Mouse (Mus musculus) adipose tissue, adult 10 weeks (tissue): ENCODE measurements around the gene Olfr1042. TPM values are rescaled to one million over a fixed set of nuclear protein-coding genes. Genes with fewer than 3 reads are reported as not detected.

Experiments used
- polyA plus RNA-seq: library from polyadenylated mRNA; stranded (reverse); fragments of 350-450 nt; fragmentation: Illumina TruSeq; extraction: RNeasy Lipid Tissue Mini Kit (QIAGEN cat#74804); gene quantifications from one replicate; pipeline ENCODE4 v1.2.3, GENCODE M21; 2014; ENCODE audit warnings: low read depth, low replicate concordance

The Olfr1042 gene
- not detected for polyA plus RNA-seq

DNA sequence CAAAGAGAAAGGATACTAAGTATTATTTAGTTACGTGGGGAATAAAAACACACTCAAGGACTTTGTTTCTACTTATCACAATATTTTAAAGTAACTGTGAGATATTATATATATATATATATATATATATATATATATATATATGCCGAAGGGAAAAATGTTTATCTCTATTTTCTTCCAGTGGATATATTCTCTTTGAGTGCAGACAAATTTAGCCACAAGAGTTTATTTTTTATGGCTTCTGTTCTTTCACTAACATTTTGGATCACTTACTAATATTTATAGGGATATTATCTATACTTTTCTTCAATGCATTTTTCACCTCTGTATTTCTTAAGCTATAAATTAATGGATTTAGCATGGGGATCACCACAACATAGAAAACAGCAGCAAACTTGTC is at the start of gene Olfr1042:
Gene Olfr1042 (minus strand): TSS at position 101 of the 400 bp plus-strand sequence.

DNA sequence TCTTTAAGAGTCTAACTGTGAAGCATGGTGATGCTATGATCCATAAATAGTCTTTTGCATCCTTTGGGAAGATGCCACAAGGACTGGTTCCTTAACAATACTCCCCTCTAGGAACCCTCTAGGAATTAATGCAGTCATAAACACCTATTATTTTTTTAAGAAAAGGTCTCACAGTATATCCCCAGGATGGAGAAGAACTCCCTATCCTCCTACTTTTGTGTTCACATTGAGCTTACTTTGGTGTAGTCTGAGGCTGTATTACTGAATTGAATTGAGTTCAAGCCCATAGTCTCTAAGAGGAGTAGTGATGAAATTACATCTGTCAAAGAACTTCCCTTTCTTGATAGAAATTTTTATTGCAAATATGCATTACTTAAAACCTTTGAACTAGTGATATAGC is 41.3 kb upstream of the Olfr1042 start, which contains the start of gene Olfr1045:
Gene Olfr1045 (minus strand): TSS at position 101 of the 400 bp plus-strand sequence.

DNA sequence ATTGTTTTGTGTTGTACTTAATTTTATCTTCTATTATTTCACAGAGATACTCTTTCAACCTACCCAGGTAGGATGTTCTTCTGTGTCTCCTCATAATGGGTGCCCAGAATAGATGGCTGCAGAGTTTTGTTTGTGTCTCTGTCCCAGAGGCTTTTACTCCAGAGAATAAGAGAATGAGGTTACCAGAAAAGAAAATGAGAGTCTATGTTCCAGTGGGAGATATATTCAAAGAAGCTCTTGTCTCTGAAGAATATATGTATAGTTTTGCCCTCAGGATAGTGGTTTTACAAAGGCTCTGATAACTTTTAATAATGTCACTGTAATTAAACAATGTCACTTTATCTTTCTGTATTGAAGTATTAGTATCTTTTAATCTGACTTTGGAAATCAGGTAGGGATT is 23.9 kb upstream of the Olfr1042 start, which contains the start of gene Olfr52:
Gene Olfr52 (minus strand): TSS at position 101 of the 400 bp plus-strand sequence.

DNA sequence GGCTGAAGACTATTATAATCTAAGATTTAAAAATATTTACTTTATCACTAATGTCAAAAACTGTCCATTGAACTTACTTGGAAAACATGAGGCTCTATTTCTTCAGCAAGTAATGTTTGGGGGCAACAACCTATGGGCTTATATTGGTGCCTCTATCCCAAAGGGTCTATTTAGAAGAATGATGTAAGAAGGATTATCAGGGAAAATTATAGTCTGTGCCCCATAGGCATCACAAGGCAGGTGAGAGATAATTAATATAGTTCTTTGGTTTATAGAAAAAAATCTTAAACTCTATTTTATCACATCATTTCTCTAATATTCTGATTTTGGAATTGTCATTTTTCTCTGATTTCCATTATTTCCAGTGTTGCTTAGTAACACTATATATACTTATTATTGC is 16.1 kb upstream of the Olfr1042 start, which contains the start of gene Olfr1044:
Gene Olfr1044 (minus strand): TSS at position 101 of the 400 bp plus-strand sequence.

DNA sequence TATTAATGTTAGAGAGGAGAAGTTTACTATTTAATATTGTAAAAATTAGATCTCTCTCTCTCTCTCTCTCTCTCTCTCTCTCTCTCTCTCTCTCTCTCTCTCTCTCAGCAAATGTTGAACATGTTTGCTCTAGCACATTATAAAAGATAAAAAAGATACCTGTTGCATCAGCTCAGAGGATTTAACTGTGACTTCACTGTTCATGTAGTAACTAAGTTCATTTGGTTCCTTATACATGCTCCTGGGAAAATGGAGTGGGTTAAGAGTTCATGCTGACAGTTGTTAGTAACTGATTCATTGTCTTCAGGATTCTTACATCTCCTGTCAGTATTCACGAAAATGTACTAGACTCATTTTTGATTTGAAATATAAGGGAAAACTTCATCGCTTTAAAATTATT is 5.8 kb upstream of the Olfr1042 start, which contains the start of gene Olfr1043:
Gene Olfr1043 (minus strand): TSS at position 101 of the 400 bp plus-strand sequence.

DNA sequence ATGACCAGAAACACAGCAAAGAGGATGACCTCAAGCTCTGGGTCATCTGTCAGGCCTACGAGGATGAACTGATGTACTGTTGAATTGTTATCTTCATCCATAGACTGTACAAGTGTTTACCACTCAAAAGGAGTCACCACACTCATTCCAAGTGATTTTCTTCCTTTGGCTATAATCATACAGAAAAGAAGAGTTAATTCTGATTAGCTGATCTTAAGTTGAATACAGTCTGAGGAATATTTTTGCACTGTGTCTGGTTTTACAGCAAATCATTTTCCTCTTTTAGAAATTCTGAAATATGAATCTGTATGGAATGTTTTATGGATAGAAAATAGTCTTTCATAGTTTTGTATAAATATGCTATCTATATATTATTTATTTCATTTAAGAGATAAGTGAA is 15.0 kb downstream of the Olfr1042 start, which contains the start of gene Olfr1040:
Gene Olfr1040 (minus strand): TSS at position 101 of the 400 bp plus-strand sequence.

DNA sequence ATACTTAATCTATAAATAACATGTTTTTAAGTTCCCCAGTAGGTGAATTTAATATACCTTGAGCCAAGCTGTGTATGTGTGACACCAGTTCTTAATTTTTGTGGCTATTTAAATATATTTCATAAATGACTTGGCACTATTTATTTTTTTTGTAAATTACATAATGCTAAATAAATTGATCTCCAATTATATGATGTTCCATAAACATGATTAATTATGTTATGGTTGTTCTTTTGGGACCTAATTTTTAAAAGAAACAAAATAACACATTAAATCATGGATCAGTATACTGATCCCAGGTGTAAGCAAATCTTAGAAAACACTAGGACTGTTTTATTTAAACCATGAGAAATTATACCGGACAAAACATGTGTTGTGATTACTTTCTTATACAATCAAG is 25.8 kb downstream of the Olfr1042 start, which contains the start of gene Olfr1039:
Gene Olfr1039 (minus strand): TSS at position 101 of the 400 bp plus-strand sequence.

Other genes with a start within 250 kb of the Olfr1042 start
- gene Olfr1025-ps1, start 246.6 kb downstream of the Olfr1042 start, polyA plus RNA-seq = not detected
- not detected for gene Olfr1026, start 240.3 kb downstream of the Olfr1042 start, polyA plus RNA-seq
- gene Olfr1028, start 211.4 kb downstream of the Olfr1042 start, polyA plus RNA-seq = not detected
- gene Olfr1029, start 187.9 kb downstream of the Olfr1042 start, polyA plus RNA-seq = not detected
- not detected for gene Olfr1030, start 182.6 kb downstream of the Olfr1042 start, polyA plus RNA-seq
- not detected for gene Olfr1031, start 171.5 kb downstream of the Olfr1042 start, polyA plus RNA-seq
- not detected for gene Olfr1032, start 156.3 kb downstream of the Olfr1042 start, polyA plus RNA-seq
- gene Olfr1033, start 141.2 kb downstream of the Olfr1042 start, polyA plus RNA-seq = 8.5 TPM
- 0.53 TPM for gene Olfr1034, start 116.0 kb downstream of the Olfr1042 start, polyA plus RNA-seq
- gene Olfr1036, start 87.8 kb downstream of the Olfr1042 start, polyA plus RNA-seq = not detected
- gene Olfr1037, start 74.5 kb downstream of the Olfr1042 start, polyA plus RNA-seq = not detected
- not detected for gene Olfr1039, start 25.9 kb downstream of the Olfr1042 start, polyA plus RNA-seq
- not detected for gene Olfr1040, start 15.1 kb downstream of the Olfr1042 start, polyA plus RNA-seq
- gene Olfr1043, start 5.7 kb upstream of the Olfr1042 start, polyA plus RNA-seq = not detected
- not detected for gene Olfr1044, start 16.0 kb upstream of the Olfr1042 start, polyA plus RNA-seq
- gene Olfr52, start 23.8 kb upstream of the Olfr1042 start, polyA plus RNA-seq = not detected
- not detected for gene Olfr1045, start 41.2 kb upstream of the Olfr1042 start, polyA plus RNA-seq
- not detected for gene Olfr1046, start 57.5 kb upstream of the Olfr1042 start, polyA plus RNA-seq
- not detected for gene Olfr1047, start 69.6 kb upstream of the Olfr1042 start, polyA plus RNA-seq
- not detected for gene Olfr1048, start 78.5 kb upstream of the Olfr1042 start, polyA plus RNA-seq
- not detected for gene Olfr1049, start 96.5 kb upstream of the Olfr1042 start, polyA plus RNA-seq
- gene Olfr1051, start 117.2 kb upstream of the Olfr1042 start, polyA plus RNA-seq = not detected
- gene Olfr1052, start 130.6 kb upstream of the Olfr1042 start, polyA plus RNA-seq = not detected
- not detected for gene Olfr1053, start 153.4 kb upstream of the Olfr1042 start, polyA plus RNA-seq
- gene Olfr1054, start 173.6 kb upstream of the Olfr1042 start, polyA plus RNA-seq = not detected
- not detected for gene Olfr1055, start 188.4 kb upstream of the Olfr1042 start, polyA plus RNA-seq
- gene Olfr1056, start 200.6 kb upstream of the Olfr1042 start, polyA plus RNA-seq = not detected
- gene Olfr1057, start 216.6 kb upstream of the Olfr1042 start, polyA plus RNA-seq = not detected
- gene Olfr1058, start 226.7 kb upstream of the Olfr1042 start, polyA plus RNA-seq = not detected